Mouse (Mus musculus) embryonic facial prominence, embryonic 11.5 days (tissue): ENCODE data around the gene Ptpn11. TPM values are rescaled to one million over a fixed set of nuclear protein-coding genes. Genes with fewer than 3 reads are reported as not detected.
"Not testable (repeated sequence)": the region's sequence is repeated elsewhere in the genome, so short reads cannot be mapped to it uniquely, and the experiment has no call there.

Experiments
- ATAC-seq: fragments of 200-750 bp; cut with Nextera tagmentation; replicated peaks from 2 replicates; pipeline ENCODE4 v1.8.0; 2017; ENCODE audit warnings: low read depth; ENCODE audit not compliant: insufficient number of reproducible peaks, low FRiP score, low TSS enrichment
- DNase-seq: peaks from one replicate; pipeline ENCODE4 v3.0.0-alpha.2; 2015; ENCODE audit warnings: low spot score
- H3K27ac ChIP-seq: fragments of 300-500 bp; sonication (generic); replicated peaks from 2 replicates; pipeline ENCODE4 v1.5.1; 2014; ENCODE audit warnings: mild to moderate bottlenecking, low read depth, low read length, control low read depth
- H3K27me3 ChIP-seq: fragments of 300-500 bp; sonication (generic); 2 replicates; pipeline ENCODE4 v1.6.1; 2014; ENCODE audit warnings: mild to moderate bottlenecking, low read length, moderate library complexity, mixed read lengths; ENCODE audit not compliant: control insufficient read depth, insufficient read depth
- H3K36me3 ChIP-seq: fragments of 300-500 bp; sonication (generic); replicated peaks from 2 replicates; pipeline ENCODE4 v1.6.1; 2014; ENCODE audit warnings: low read depth, mild to moderate bottlenecking, low read length, moderate library complexity, mixed read lengths; ENCODE audit not compliant: control insufficient read depth, insufficient read depth
- H3K4me1 ChIP-seq: fragments of 300-500 bp; sonication (generic); 2 replicates; pipeline ENCODE4 v1.6.1; 2014; ENCODE audit warnings: low read length, mixed read lengths; ENCODE audit not compliant: control insufficient read depth, insufficient read depth
- H3K4me2 ChIP-seq: fragments of 300-500 bp; sonication (generic); 2 replicates; pipeline ENCODE4 v1.6.1; 2014; ENCODE audit warnings: low read depth, mild to moderate bottlenecking, control low read depth, low read length, moderate library complexity
- H3K4me3 ChIP-seq: fragments of 300-500 bp; sonication (generic); 2 replicates; pipeline ENCODE4 v1.5.1; 2014; ENCODE audit warnings: low read depth, low read length, control low read depth
- H3K9ac ChIP-seq: fragments of 300-500 bp; sonication (generic); replicated peaks from 2 replicates; pipeline ENCODE4 v1.6.1; 2014; ENCODE audit warnings: mild to moderate bottlenecking, control low read depth, low read length
- H3K9me3 ChIP-seq: fragments of 300-500 bp; sonication (generic); replicated peaks from 2 replicates; pipeline ENCODE4 v1.6.1; 2016; ENCODE audit warnings: mild to moderate bottlenecking, low read length, inconsistent platforms, mixed read lengths; ENCODE audit not compliant: control insufficient read depth
- WGBS: fragments of 180-500 bp; shearing (Covaris S2); extraction: QIAGEN DNeasy Blood & Tissue Kit; methylation state at CpG from one replicate; pipeline ENCODE4 v1.1.7; 2014; 5-methylcytosine and 5-hydroxymethylcytosine counted together
- polyA plus RNA-seq: library from polyadenylated mRNA; unstranded; fragments of >200 nt; fragmentation: Nextera tagmentation; extraction: Ambion mirVana; gene quantifications from 2 replicates; pipeline ENCODE4 v1.2.1, GENCODE M21; 2014

The Ptpn11 gene
- polyA plus RNA-seq, 1 experiment from 2014 or later = 25.1 TPM

- not testable (repeated sequence) for H3K4me1 ChIP-seq, H3K27ac ChIP-seq, H3K9me3 ChIP-seq, H3K27me3 ChIP-seq, H3K4me3 ChIP-seq, H3K9ac ChIP-seq, DNase-seq, ATAC-seq, H3K36me3 ChIP-seq, H3K4me2 ChIP-seq
- 91% methylated on average over 1 of the region's 1 CpGs for WGBS
Observed at GRCm38 (mm10) chr5:121227330-121227729, 36.1 kb upstream of the Ptpn11 start.

GRCm38 (mm10) chr5:121226845-121227244 lies 35.6 kb upstream of the Ptpn11 start:
- H3K36me3 ChIP-seq = no peaks in the 10 kb centered on the region
- H3K27ac ChIP-seq = no peak overlapping the region
- WGBS = 88% methylated on average over 4 of the region's 4 CpGs
- no peaks in the 10 kb centered on the region for H3K27me3 ChIP-seq
- H3K9me3 ChIP-seq = no peaks in the 10 kb centered on the region
- no peaks in the 10 kb centered on the region for H3K4me1 ChIP-seq
- H3K9ac ChIP-seq = no peak overlapping the region
- no peak for ATAC-seq
- DNase-seq = no peak
- H3K4me3 ChIP-seq = no peak overlapping the region
- no peak overlapping the region for H3K4me2 ChIP-seq

GRCm38 (mm10) chr5:121226406-121226805 lies 35.2 kb upstream of the Ptpn11 start:
- no peak for ATAC-seq
- WGBS = 72% methylated on average over 3 of the region's 3 CpGs
- H3K27me3 ChIP-seq = no peaks in the 10 kb centered on the region

DNA sequence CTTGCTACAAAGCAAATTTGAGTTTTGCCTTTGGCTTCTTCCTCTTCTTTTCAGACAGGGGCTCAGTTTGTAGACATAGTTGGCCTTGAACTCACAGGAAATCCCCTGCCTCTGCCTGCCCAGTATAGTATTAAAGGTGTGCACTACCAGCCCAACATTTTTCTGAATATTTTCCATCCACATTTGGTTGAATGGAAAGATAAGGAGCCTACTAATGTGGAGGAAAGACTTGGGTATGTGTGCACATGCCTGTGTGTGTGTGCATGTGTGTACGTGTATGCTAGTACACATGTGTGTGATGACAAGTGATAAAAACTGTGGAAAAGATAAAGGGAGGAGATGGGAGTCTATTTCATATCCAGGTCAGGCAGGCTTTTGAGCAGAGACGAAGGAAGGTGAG lies 34.7 kb upstream of the Ptpn11 start:
- WGBS = 91% methylated on average over 2 of the region's 2 CpGs
- Histone ChIP-seq H3K27me3 (no peaks in the 10 kb centered on the region), H3K4me3 (no peak overlapping the region), H3K36me3 (no peaks in the 10 kb centered on the region), H3K9ac (no peak overlapping the region), H3K9me3 (no peaks in the 10 kb centered on the region), H3K4me1 (no peaks in the 10 kb centered on the region; the same call in 1 of the 2 replicates), H3K27ac (no peak overlapping the region), H3K4me2 (no peak overlapping the region)
- DNase-seq (no peak), ATAC-seq (no peak)

More at GRCm38 (mm10) chr5:121226406-121226805, 35.2 kb upstream of the Ptpn11 start:
- no peaks in the 10 kb centered on the region for H3K9me3 ChIP-seq
- no peak overlapping the region for H3K4me2 ChIP-seq
- H3K4me1 ChIP-seq = no peaks in the 10 kb centered on the region; the same call in 1 of the 2 replicates
- H3K36me3 ChIP-seq = no peaks in the 10 kb centered on the region
- DNase-seq = no peak
- H3K4me3 ChIP-seq = no peak overlapping the region
- H3K27ac ChIP-seq = no peak overlapping the region
- no peak overlapping the region for H3K9ac ChIP-seq

DNA sequence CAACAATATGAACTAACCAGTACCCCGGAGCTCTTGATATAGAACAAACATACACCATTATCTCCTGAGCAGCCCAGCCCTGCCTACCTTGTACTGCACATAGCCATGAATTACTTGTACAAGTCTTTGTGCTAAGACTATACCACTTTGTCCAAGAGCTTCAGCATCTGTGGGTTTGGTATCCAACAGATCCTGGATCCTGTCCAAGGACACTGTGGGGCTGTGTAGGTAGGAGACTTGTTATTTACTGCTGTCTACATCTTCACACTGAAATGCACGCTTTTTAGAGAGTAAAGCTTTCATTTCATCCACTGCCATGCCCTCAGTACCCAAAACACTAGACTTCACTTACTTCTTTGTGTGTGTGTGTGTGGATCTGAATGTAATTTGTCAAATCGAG lies 33.7 kb upstream of the Ptpn11 start:
- H3K9ac ChIP-seq = no peak overlapping the region
- H3K36me3 ChIP-seq = no peaks in the 10 kb centered on the region
- no peaks in the 10 kb centered on the region for H3K27me3 ChIP-seq
- 91% methylated on average over 3 of the region's 3 CpGs for WGBS
- no peak overlapping the region for H3K27ac ChIP-seq
- no peaks in the 10 kb centered on the region for H3K9me3 ChIP-seq
- no peaks in the 10 kb centered on the region; the same call in 1 of the 2 replicates for H3K4me1 ChIP-seq
- no peak for DNase-seq
- no peak for ATAC-seq
- H3K4me2 ChIP-seq = no peak overlapping the region
- H3K4me3 ChIP-seq = no peak overlapping the region

GRCm38 (mm10) chr5:121224020-121224419 lies 32.8 kb upstream of the Ptpn11 start:
- not testable (repeated sequence) for H3K27ac ChIP-seq, DNase-seq, ATAC-seq, H3K4me1 ChIP-seq, H3K36me3 ChIP-seq, H3K4me3 ChIP-seq, H3K9ac ChIP-seq, H3K9me3 ChIP-seq, H3K27me3 ChIP-seq, H3K4me2 ChIP-seq
- WGBS = 93% methylated on average over 3 of the region's 4 CpGs

DNA sequence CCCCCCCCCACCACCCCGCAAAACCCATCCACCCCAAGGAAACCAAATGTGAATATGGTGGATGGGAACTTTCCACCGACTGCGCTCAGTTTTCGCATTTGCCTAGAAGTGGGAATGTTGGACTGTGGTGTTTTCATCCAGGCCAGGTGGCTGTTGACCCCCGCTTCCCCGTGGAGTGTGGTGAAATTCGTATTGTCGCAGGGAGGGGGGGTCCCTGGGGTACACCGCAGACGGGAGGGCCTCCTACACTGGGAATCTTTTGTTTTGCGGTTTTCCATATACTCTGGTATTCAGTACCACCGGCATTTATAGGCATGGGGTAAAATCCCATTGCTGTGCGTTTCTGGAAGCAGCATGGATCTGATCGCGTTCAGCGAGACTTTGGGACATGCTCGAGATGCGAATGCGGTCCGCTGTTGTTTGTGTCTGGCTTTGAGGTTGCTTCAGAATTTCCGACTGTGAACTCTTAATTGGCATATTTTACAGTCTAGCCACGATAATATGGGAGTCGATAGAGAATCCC lies 30.2 kb upstream of the Ptpn11 start:
- Histone ChIP-seq H3K4me3 (peak overlapping the region; percentile 94), H3K9me3 (no peaks in the 10 kb centered on the region), H3K27ac (no peak overlapping the region), H3K27me3 (no peaks in the 10 kb centered on the region), H3K4me1 (no peaks in the 10 kb centered on the region; the same call in 1 of the 2 replicates), H3K9ac (peak overlapping the region; percentile 83), H3K4me2 (peak overlapping the region; percentile 79), H3K36me3 (no peaks in the 10 kb centered on the region)
- ATAC-seq (0 out of 2 replicates have a peak, but pooled peaks have one; percentile 3), DNase-seq (no peak)
- WGBS = 18% methylated on average over 23 of the region's 23 CpGs

- under 1% methylated on average over 37 of the region's 38 CpGs for WGBS
- peak overlapping the region; percentile 67; the same call in 1 of the 2 replicates for H3K27ac ChIP-seq
- no peaks in the 10 kb centered on the region for H3K36me3 ChIP-seq
- no peaks in the 10 kb centered on the region; the same call in 1 of the 2 replicates for H3K4me1 ChIP-seq
- DNase-seq = no peak
- H3K27me3 ChIP-seq = no peaks in the 10 kb centered on the region
- no peaks in the 10 kb centered on the region for H3K9me3 ChIP-seq
- H3K9ac ChIP-seq = peak overlapping the region; percentile 83
- ATAC-seq = 0 out of 2 replicates have a peak, but pooled peaks have one; percentile 30
- peak overlapping the region; percentile 79 for H3K4me2 ChIP-seq
- peak overlapping the region; percentile 94 for H3K4me3 ChIP-seq
Observed at GRCm38 (mm10) chr5:121220732-121221301, 29.6 kb upstream of the Ptpn11 start.
